Mouse (Mus musculus): ENCODE measurements around the gene Il18r1. TPM values are rescaled to one million over a fixed set of nuclear protein-coding genes. Genes with fewer than 3 reads are reported as not detected.

Il18r1 gene
- polyA plus RNA-seq, 1 experiment = 2.7 TPM

GRCm38 (mm10) chr1:40444800-40445199 lies 20.6 kb upstream of the Il18r1 start:
- Histone ChIP-seq H3K4me1 (replicated peaks; ENCODE audit: control insufficient read depth, insufficient read depth, low read length) (no peaks in the 10 kb centered on the region), H3K4me3 (ENCODE audit: control insufficient read depth, insufficient read depth, low read length) (no peak overlapping the region), H3K27me3 (ENCODE audit: control insufficient read depth, insufficient read depth, low read length) (no peaks in the 10 kb centered on the region), H3K36me3 (ENCODE audit: control insufficient read depth, insufficient read depth, low read length) (no peaks in the 10 kb centered on the region), H3K27ac (ENCODE audit: control insufficient read depth, insufficient read depth, low read length) (no peak overlapping the region)
- DNase-seq = no peak
- 69% methylated on average over 3 of the region's 3 CpGs for WGBS
- no peak for TF ChIP-seq CTCF (IDR thresholded peaks at IDR 0.05; ENCODE audit: borderline replicate concordance, control insufficient read depth, extremely low read depth, insufficient read depth, low read length, poor library complexity)
- TF ChIP-seq POLR2A (IDR thresholded peaks at IDR 0.05; ENCODE audit: control insufficient read depth, extremely low read depth, insufficient read depth, low read length, poor library complexity) = no peak

GRCm38 (mm10) chr1:40467306-40467705 lies 2.0 kb downstream of the Il18r1 start:
- Histone ChIP-seq H3K36me3 (ENCODE audit: control insufficient read depth, insufficient read depth, low read length) (no peaks in the 10 kb centered on the region), H3K4me3 (ENCODE audit: control insufficient read depth, insufficient read depth, low read length) (no peak overlapping the region), H3K4me1 (replicated peaks; ENCODE audit: control insufficient read depth, insufficient read depth, low read length) (peaks cover 11% of the 10 kb centered on the region), H3K27ac (ENCODE audit: control insufficient read depth, insufficient read depth, low read length) (no peak overlapping the region), H3K27me3 (ENCODE audit: control insufficient read depth, insufficient read depth, low read length) (no peaks in the 10 kb centered on the region)
- TF ChIP-seq CTCF (IDR thresholded peaks at IDR 0.05; ENCODE audit: borderline replicate concordance, control insufficient read depth, extremely low read depth, insufficient read depth, low read length, poor library complexity) (no peak), POLR2A (IDR thresholded peaks at IDR 0.05; ENCODE audit: control insufficient read depth, extremely low read depth, insufficient read depth, low read length, poor library complexity) (no peak)
- no peak for DNase-seq
- 88% methylated on average over 4 of the region's 4 CpGs for WGBS

- Histone ChIP-seq H3K36me3 (ENCODE audit: control insufficient read depth, insufficient read depth, low read length) (no peaks in the 10 kb centered on the region), H3K4me1 (replicated peaks; ENCODE audit: control insufficient read depth, insufficient read depth, low read length) (peaks cover 11% of the 10 kb centered on the region), H3K4me3 (ENCODE audit: control insufficient read depth, insufficient read depth, low read length) (no peak overlapping the region), H3K27ac (ENCODE audit: control insufficient read depth, insufficient read depth, low read length) (no peak overlapping the region), H3K27me3 (ENCODE audit: control insufficient read depth, insufficient read depth, low read length) (no peaks in the 10 kb centered on the region)
- DNase-seq = no peak
- TF ChIP-seq POLR2A (IDR thresholded peaks at IDR 0.05; ENCODE audit: control insufficient read depth, extremely low read depth, insufficient read depth, low read length, poor library complexity) = no peak
- 85% methylated on average over 2 of the region's 2 CpGs for WGBS
These were observed 3.5 kb downstream of the Il18r1 start for GRCm38 (mm10) chr1:40468805-40469204.

- TF ChIP-seq POLR2A (IDR thresholded peaks at IDR 0.05; ENCODE audit: control insufficient read depth, extremely low read depth, insufficient read depth, low read length, poor library complexity) (no peak), CTCF (IDR thresholded peaks at IDR 0.05; ENCODE audit: borderline replicate concordance, control insufficient read depth, extremely low read depth, insufficient read depth, low read length, poor library complexity) (no peak)
- Histone ChIP-seq H3K4me1 (replicated peaks; ENCODE audit: control insufficient read depth, insufficient read depth, low read length) (peaks cover 17% of the 10 kb centered on the region), H3K36me3 (ENCODE audit: control insufficient read depth, insufficient read depth, low read length) (no peaks in the 10 kb centered on the region), H3K27ac (ENCODE audit: control insufficient read depth, insufficient read depth, low read length) (no peak overlapping the region), H3K27me3 (ENCODE audit: control insufficient read depth, insufficient read depth, low read length) (no peaks in the 10 kb centered on the region), H3K4me3 (ENCODE audit: control insufficient read depth, insufficient read depth, low read length) (no peak overlapping the region)
- 7% methylated on average over 12 of the region's 12 CpGs for WGBS
- no peak for DNase-seq
These were observed 4.5 kb downstream of the Il18r1 start for GRCm38 (mm10) chr1:40469900-40470299.

- DNase-seq = no peak
- TF ChIP-seq CTCF (IDR thresholded peaks at IDR 0.05; ENCODE audit: borderline replicate concordance, control insufficient read depth, extremely low read depth, insufficient read depth, low read length, poor library complexity) (no peak), POLR2A (IDR thresholded peaks at IDR 0.05; ENCODE audit: control insufficient read depth, extremely low read depth, insufficient read depth, low read length, poor library complexity) (no peak)
- 94% methylated on average over 1 of the region's 1 CpGs for WGBS
- no peaks in the 10 kb centered on the region for H3K36me3 ChIP-seq (ENCODE audit: control insufficient read depth, insufficient read depth, low read length)
- peaks cover 22% of the 10 kb centered on the region for H3K4me1 ChIP-seq (replicated peaks; ENCODE audit: control insufficient read depth, insufficient read depth, low read length)
- no peak overlapping the region for H3K4me3 ChIP-seq (ENCODE audit: control insufficient read depth, insufficient read depth, low read length)
- no peak overlapping the region for H3K27ac ChIP-seq (ENCODE audit: control insufficient read depth, insufficient read depth, low read length)
- no peaks in the 10 kb centered on the region for H3K27me3 ChIP-seq (ENCODE audit: control insufficient read depth, insufficient read depth, low read length)
These were observed 7.0 kb downstream of the Il18r1 start for GRCm38 (mm10) chr1:40472401-40472800.

GRCm38 (mm10) chr1:40473640-40474039 lies 8.3 kb downstream of the Il18r1 start:
- WGBS = 17% methylated on average over 4 of the region's 4 CpGs
- DNase-seq = no peak

GRCm38 (mm10) chr1:40474336-40474735 lies 9.0 kb downstream of the Il18r1 start:
- H3K4me3 ChIP-seq (ENCODE audit: control insufficient read depth, insufficient read depth, low read length) = no peak overlapping the region

More at GRCm38 (mm10) chr1:40473640-40474039, 8.3 kb downstream of the Il18r1 start:
- no peak overlapping the region for H3K4me3 ChIP-seq (ENCODE audit: control insufficient read depth, insufficient read depth, low read length)
- H3K36me3 ChIP-seq (ENCODE audit: control insufficient read depth, insufficient read depth, low read length) = no peaks in the 10 kb centered on the region
- H3K4me1 ChIP-seq (replicated peaks; ENCODE audit: control insufficient read depth, insufficient read depth, low read length) = peaks cover 22% of the 10 kb centered on the region
- H3K27me3 ChIP-seq (ENCODE audit: control insufficient read depth, insufficient read depth, low read length) = no peaks in the 10 kb centered on the region
- TF ChIP-seq POLR2A (IDR thresholded peaks at IDR 0.05; ENCODE audit: control insufficient read depth, extremely low read depth, insufficient read depth, low read length, poor library complexity) (no peak), CTCF (IDR thresholded peaks at IDR 0.05; ENCODE audit: borderline replicate concordance, control insufficient read depth, extremely low read depth, insufficient read depth, low read length, poor library complexity) (no peak)
- no peak overlapping the region for H3K27ac ChIP-seq (ENCODE audit: control insufficient read depth, insufficient read depth, low read length)

More at GRCm38 (mm10) chr1:40474336-40474735, 9.0 kb downstream of the Il18r1 start:
- 64% methylated on average over 5 of the region's 5 CpGs for WGBS
- TF ChIP-seq CTCF (IDR thresholded peaks at IDR 0.05; ENCODE audit: borderline replicate concordance, control insufficient read depth, extremely low read depth, insufficient read depth, low read length, poor library complexity) (no peak), POLR2A (IDR thresholded peaks at IDR 0.05; ENCODE audit: control insufficient read depth, extremely low read depth, insufficient read depth, low read length, poor library complexity) (no peak)
- Histone ChIP-seq H3K36me3 (ENCODE audit: control insufficient read depth, insufficient read depth, low read length) (no peaks in the 10 kb centered on the region), H3K4me1 (replicated peaks; ENCODE audit: control insufficient read depth, insufficient read depth, low read length) (peaks cover 22% of the 10 kb centered on the region), H3K27me3 (ENCODE audit: control insufficient read depth, insufficient read depth, low read length) (no peaks in the 10 kb centered on the region), H3K27ac (ENCODE audit: control insufficient read depth, insufficient read depth, low read length) (no peak overlapping the region)
- no peak for DNase-seq

Data from thymus, adult 2 months (tissue).